Mouse (Mus musculus) intestine, embryonic 16.5 days (tissue): ENCODE data around the gene Cd55. TPM values are rescaled to one million over a fixed set of nuclear protein-coding genes. Genes with fewer than 3 reads are reported as not detected.

Experiments used
- ATAC-seq: fragments of 200-750 bp; cut with Nextera tagmentation; 2 replicates; pipeline ENCODE4 v1.8.0; 2017; ENCODE audit warnings: moderate TSS enrichment, moderate library complexity
- H3K27ac ChIP-seq: fragments of 300-500 bp; sonication (generic); 2 replicates; pipeline ENCODE4 v1.5.1; 2014; ENCODE audit warnings: mild to moderate bottlenecking, low read length
- H3K27me3 ChIP-seq: fragments of 300-500 bp; sonication (generic); replicated peaks from 2 replicates; pipeline ENCODE4 v1.6.1; 2014; ENCODE audit warnings: low read length, control low read depth, mixed read lengths; ENCODE audit not compliant: control insufficient read depth, insufficient read depth
- H3K36me3 ChIP-seq: fragments of 300-500 bp; sonication (generic); 2 replicates; pipeline ENCODE4 v1.6.1; 2014; ENCODE audit warnings: low read length, control low read depth; ENCODE audit not compliant: control insufficient read depth, insufficient read depth
- H3K4me1 ChIP-seq: fragments of 300-500 bp; sonication (generic); 2 replicates; pipeline ENCODE4 v1.6.1; 2014; ENCODE audit warnings: low read length, control low read depth, mixed read lengths; ENCODE audit not compliant: control insufficient read depth, insufficient read depth
- H3K4me2 ChIP-seq: fragments of 300-500 bp; sonication (generic); 2 replicates; pipeline ENCODE4 v1.6.1; 2014; ENCODE audit warnings: low read depth, low read length, control low read depth
- H3K4me3 ChIP-seq: fragments of 300-500 bp; sonication (generic); 2 replicates; pipeline ENCODE4 v1.5.1; 2014; ENCODE audit warnings: mild to moderate bottlenecking, low read length
- H3K9ac ChIP-seq: fragments of 300-500 bp; sonication (generic); 2 replicates; pipeline ENCODE4 v1.6.1; 2014; ENCODE audit warnings: low read depth, low read length
- H3K9me3 ChIP-seq: fragments of 300-500 bp; sonication (generic); 2 replicates; pipeline ENCODE4 v1.6.1; 2016; ENCODE audit warnings: low read length, control low read depth; ENCODE audit not compliant: control insufficient read depth
- WGBS: fragments of 180-500 bp; shearing (Covaris S2); extraction: QIAGEN DNeasy Blood & Tissue Kit; methylation state at CpG from one replicate; pipeline ENCODE4 v1.1.7; 2014; 5-methylcytosine and 5-hydroxymethylcytosine counted together
- polyA plus RNA-seq: library from polyadenylated mRNA; unstranded; fragments of >200 nt; fragmentation: Nextera tagmentation; extraction: Ambion mirVana; gene quantifications from 2 replicates; pipeline ENCODE4 v1.2.1, GENCODE M21; 2015

The Cd55 gene
- polyA plus RNA-seq, result 22.6 and 22.9 TPM in 2 replicates

DNA sequence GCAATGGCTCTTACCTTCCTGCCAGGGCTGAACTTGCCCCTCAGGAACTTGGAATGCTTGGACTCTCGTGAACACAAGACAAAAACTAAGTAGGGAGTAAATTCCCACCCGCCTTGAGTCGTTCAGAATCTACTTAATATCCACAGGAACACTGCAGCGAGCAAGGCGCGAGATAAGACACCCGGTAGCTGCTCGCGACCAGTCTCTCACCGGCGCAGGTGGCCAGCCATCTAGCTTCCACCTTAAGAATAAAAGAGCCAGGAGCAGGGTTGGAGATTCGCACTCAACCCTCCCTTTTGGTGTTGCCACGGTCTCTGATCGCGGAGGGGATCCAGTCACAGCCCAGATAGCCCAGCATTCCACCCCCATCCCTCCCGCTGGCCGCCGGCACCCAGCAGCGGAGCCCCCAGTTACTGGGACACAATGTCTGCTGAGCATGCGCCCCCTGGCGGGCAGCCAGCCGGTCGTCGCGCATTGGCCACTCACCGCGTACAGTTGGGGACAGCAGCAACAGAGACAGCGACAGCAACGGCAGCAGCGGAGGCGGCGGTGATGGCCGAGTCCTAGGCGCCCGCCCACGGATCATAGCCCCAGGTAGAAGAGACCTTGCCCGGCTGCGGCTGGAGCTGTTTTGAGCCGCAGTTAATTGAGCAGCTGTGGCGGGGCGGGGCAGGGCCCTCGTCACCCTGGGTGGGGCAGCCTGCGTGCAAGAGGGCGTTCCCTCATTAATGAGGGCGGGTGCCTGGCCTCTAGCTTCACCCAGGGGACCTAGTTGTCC, at the start of gene Cd55:
Gene Cd55 (minus strand): TSS at position 661 of the 778 bp plus-strand sequence.
- 1% methylated on average over 45 of the region's 45 CpGs for WGBS
- H3K9me3 ChIP-seq, result no peaks in the 10 kb centered on the region
- peak within 1 kb of the TSS; percentile 76 for H3K4me3 ChIP-seq
- H3K9ac ChIP-seq, result peak within 1 kb of the TSS; percentile 75
- H3K4me1 ChIP-seq, result 0 out of 2 replicates have a peak, but pooled peaks cover 4% of the 10 kb centered on the region
- ATAC-seq, result peak; percentile 95
- peak within 1 kb of the TSS; percentile 76 for H3K27ac ChIP-seq
- no peaks in the 10 kb centered on the region for H3K27me3 ChIP-seq
- no peaks in the 10 kb centered on the region for H3K36me3 ChIP-seq
- H3K4me2 ChIP-seq, result peak within 1 kb of the TSS; percentile 79

DNA sequence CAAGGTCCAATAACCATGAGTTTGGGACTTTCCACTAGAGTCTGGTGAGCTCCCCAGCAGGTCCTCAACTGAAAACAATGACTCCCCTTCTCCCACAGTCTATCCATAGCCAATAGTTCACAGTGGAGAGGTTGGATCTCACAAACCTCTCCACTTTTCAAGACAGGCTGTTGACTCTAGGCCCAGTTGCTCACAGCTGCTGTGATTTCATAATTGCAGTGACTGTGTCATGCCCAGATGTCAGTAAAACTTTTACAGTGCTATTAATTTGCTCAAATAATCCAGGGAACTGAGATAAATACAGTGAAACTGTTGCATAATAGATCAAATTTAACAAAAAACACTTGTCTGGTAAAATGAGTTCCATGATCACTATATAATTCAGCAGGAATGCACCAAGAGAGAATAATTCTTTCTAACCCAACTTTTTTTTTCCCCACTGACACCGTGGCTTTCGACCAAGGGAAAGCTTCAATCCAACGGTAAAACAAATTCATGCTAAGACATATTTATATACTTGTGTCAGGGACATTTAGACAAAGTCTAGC, 49.4 kb upstream of the Cd55 start:
- WGBS, result 54% methylated on average over 3 of the region's 3 CpGs
- Histone ChIP-seq H3K27ac (no peak overlapping the region; the same call in 1 of the 2 replicates), H3K36me3 (no peaks in the 10 kb centered on the region), H3K9ac (no peak overlapping the region), H3K4me2 (no peak overlapping the region), H3K27me3 (no peaks in the 10 kb centered on the region), H3K9me3 (no peaks in the 10 kb centered on the region), H3K4me3 (no peak overlapping the region), H3K4me1 (peaks cover 16% of the 10 kb centered on the region)
- ATAC-seq, result peak; percentile 63

DNA sequence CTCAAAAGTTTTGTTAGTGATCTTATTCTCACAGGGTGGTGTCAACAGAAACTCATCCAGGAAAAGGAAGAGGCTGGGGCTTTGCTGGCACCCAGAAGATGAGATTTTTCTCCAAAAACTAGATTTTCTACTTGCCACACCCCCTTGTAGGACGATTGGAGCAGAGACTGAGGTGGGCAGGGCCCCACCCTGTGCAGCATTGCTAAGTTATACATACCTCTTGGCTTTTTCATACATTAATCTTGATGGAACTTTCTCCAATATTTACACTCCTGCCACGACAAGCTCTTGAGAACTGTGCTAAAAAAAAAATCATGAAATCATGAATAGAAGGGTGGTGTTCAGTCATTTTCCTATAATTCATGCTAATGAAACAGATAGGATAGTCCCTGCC, 46.4 kb upstream of the Cd55 start:
- no peak overlapping the region for H3K27ac ChIP-seq
- H3K9me3 ChIP-seq, result no peaks in the 10 kb centered on the region
- no peak for ATAC-seq
- H3K4me1 ChIP-seq, result peaks cover 13% of the 10 kb centered on the region; the same call in 1 of the 2 replicates
- no peak overlapping the region for H3K4me2 ChIP-seq
- H3K36me3 ChIP-seq, result no peaks in the 10 kb centered on the region
- no peaks in the 10 kb centered on the region for H3K27me3 ChIP-seq
- H3K9ac ChIP-seq, result no peak overlapping the region
- WGBS, result 29% methylated on average over 2 of the region's 2 CpGs
- no peak overlapping the region for H3K4me3 ChIP-seq

DNA sequence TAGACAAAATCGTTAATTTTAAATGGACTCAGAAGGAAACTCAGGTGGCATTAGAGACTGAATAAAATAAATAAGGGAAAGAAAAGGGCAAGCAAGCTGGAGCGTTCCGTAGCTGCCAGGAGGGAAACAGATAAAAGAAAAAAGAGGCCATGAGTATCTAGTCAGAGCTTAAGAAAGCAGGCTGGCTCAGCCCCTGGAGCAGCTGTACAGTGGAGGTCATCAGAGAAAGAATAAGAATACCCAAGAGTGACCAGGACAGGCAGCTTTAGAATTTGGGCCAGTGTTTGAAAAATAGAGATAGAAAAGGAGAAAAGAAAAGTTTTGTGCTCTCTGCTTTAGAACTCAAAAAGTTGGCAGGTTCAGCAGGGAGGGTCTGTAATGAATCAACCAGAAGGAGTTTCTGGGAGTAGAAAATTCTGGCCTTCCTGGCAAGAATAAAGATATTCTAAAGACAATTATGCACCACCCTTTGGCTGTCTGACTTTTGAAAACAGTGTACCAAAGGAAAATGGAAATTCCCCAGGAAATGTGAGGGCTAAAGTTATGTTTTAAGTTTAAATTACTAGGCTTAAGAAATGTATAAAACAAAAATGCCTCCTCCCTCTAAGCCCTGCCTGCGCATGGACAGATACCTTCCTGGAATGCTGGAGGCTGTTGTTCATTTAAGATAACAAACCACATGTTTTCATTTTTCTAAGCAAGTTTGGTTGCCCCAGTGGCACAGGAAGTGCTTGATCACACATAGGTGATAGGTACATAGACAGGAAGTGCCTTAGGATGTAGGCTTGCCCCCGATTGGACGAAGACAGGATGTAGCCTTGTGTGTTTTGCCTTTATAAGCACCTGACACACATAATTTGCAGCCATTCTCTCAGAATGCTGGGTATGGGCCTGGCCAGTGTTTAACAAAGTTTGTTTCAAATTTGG, 45.7 kb upstream of the Cd55 start:
- Histone ChIP-seq H3K9me3 (no peaks in the 10 kb centered on the region), H3K4me2 (no peak overlapping the region), H3K27me3 (no peaks in the 10 kb centered on the region), H3K4me3 (no peak overlapping the region), H3K4me1 (peaks cover 9% of the 10 kb centered on the region; the same call in 1 of the 2 replicates), H3K27ac (no peak overlapping the region; the same call in 1 of the 2 replicates), H3K36me3 (no peaks in the 10 kb centered on the region), H3K9ac (no peak overlapping the region)
- no peak for ATAC-seq
- 66% methylated on average over 6 of the region's 6 CpGs for WGBS

DNA sequence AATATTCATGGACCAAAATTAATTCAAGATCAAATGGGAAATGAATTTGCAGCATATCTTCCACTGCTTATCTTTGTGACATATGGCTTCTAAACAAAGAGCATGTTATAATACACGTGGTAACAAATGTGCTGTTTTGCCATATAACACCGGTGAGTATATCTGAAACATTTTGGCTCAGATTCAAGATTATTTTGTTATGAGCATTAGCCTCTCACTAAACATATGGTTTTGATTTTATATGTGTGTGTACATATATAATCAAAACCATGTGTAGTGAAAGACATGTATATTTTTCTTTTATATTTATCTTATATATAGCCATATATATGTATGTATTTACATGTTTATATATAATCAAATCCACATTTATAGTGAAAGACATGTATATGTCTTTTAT, 44.9 kb upstream of the Cd55 start:
- 61% methylated on average over 2 of the region's 2 CpGs for WGBS
- no peaks in the 10 kb centered on the region for H3K9me3 ChIP-seq
- H3K36me3 ChIP-seq, result no peaks in the 10 kb centered on the region
- H3K4me1 ChIP-seq, result 0 out of 2 replicates have a peak, but pooled peaks cover 4% of the 10 kb centered on the region
- no peak overlapping the region for H3K4me3 ChIP-seq
- ATAC-seq, result no peak
- no peak overlapping the region for H3K9ac ChIP-seq
- no peak overlapping the region for H3K27ac ChIP-seq
- H3K4me2 ChIP-seq, result no peak overlapping the region
- H3K27me3 ChIP-seq, result no peaks in the 10 kb centered on the region

DNA sequence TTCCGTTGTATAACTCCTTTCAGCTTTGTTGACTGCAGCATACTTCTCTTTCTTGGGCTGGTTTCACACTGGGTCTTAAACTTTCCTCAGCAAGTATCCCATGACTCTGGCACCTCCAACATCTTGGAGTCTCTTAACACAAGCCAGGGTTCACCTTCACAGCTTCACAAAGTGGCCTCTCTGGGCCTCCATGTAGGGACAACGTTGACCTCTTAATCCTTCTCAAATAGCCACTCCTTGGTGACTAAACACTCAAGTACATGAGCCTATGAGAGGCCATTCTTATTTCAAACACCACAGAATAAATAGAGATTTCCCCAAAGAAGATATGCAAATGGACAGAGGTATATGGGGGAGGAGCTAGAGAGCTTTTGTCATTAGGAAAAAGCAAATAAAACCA, 37.4 kb upstream of the Cd55 start:
- Histone ChIP-seq H3K9ac (no peak overlapping the region), H3K4me1 (no peaks in the 10 kb centered on the region), H3K27ac (no peak overlapping the region), H3K27me3 (no peaks in the 10 kb centered on the region), H3K4me3 (no peak overlapping the region), H3K9me3 (no peaks in the 10 kb centered on the region), H3K36me3 (no peaks in the 10 kb centered on the region), H3K4me2 (no peak overlapping the region)
- WGBS, result 70% methylated on average over 2 of the region's 2 CpGs
- ATAC-seq, result no peak

DNA sequence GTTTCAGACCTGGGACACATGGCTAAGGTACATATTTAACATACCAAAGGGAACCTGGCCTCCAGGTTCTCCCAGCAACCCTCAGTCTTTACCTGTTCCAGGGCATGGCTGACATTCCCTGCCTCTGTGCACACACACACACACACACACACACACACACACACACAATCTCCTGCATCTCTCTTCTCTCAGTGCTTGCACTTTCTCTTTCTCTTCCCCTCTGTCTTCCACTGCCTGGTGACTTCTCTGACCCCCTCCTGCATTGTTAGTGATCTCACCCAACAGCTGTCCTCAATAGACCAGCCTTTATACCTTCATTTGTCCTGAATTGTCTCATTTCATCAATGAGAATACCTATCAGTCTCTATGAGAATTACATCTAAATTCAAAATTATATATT, 35.8 kb upstream of the Cd55 start:
- H3K4me3 ChIP-seq, result no peak overlapping the region
- no peaks in the 10 kb centered on the region for H3K27me3 ChIP-seq
- no peak for ATAC-seq
- no peaks in the 10 kb centered on the region for H3K36me3 ChIP-seq
- no peak overlapping the region for H3K4me2 ChIP-seq
- H3K9ac ChIP-seq, result no peak overlapping the region
- no peaks in the 10 kb centered on the region for H3K4me1 ChIP-seq
- no peak overlapping the region for H3K27ac ChIP-seq
- H3K9me3 ChIP-seq, result no peaks in the 10 kb centered on the region

DNA sequence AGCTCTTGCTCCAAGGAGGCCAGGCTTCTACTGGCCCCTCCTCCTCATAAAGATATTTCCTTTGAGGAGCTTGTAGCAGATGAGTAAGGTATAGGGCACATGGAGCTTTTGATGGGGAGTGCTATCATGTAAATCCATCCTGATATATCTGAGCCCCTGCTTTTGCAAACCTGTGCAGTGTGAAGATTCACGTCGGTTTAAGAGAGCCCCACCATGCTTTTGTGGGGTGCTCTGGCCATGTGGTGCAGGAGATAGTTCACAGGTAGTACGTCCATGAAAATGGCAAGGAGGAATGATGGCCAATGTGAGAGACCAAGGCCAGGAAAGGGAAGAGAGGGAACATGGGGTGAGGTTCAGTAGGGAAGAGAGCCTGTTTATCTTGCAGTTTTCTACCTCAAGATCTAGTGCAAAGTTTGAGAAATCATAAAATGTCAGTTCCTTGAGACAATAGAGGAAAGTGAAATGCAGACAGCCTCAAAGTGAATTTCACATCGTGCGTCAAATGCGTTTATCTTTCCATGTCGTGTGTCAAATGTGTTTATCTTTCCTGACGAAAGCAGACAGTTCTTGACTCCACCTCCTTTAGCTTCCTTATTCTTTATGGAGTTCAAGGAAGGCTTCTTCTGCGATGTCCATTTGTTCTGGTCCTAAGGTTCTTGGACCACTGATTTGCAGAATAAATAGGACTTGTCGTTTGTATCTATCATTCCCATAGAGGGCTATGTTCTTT, 24.4 kb upstream of the Cd55 start:
- Histone ChIP-seq H3K9ac (no peak overlapping the region), H3K36me3 (no peaks in the 10 kb centered on the region), H3K27ac (peak overlapping the region; percentile 74), H3K9me3 (no peaks in the 10 kb centered on the region), H3K4me2 (0 out of 2 replicates have a peak overlapping the region, but pooled peaks have one; percentile 25), H3K4me3 (no peak overlapping the region), H3K27me3 (no peaks in the 10 kb centered on the region), H3K4me1 (peaks cover 5% of the 10 kb centered on the region; the same call in 1 of the 2 replicates)
- WGBS, result 57% methylated on average over 10 of the region's 10 CpGs
- ATAC-seq, result peak; percentile 47
